Mouse (Mus musculus): ENCODE data around the gene Tubb5. TPM values are rescaled to one million over a fixed set of nuclear protein-coding genes. Genes with fewer than 3 reads are reported as not detected.

Gene Tubb5
- polyA plus RNA-seq, 1 experiment: 519 TPM

DNA sequence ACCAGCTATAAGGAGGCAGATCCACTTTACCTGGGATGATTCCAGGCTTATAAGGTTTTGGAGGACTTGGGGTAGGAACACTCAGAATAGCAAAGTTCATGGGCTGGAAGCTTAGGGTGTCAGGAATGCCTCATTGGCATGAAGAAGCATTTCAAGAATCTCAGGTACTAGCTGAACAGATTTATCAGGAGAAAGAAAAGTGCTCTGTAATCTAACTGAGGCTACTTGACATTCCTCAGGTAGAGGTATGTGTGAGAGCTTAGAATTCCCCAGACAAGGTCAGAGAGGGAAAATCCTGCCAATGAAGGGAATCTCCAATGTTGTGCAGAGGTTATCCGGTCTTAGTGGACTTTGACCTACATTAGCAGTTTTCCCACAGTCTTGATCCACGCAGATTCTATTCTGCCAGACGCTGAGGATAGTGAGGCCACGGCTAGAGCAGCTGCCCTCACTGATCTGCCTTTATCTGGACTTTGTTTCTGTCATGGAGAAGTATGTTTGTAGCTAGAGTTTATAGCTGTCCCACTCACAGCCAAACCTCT lies 34.2 kb downstream of the Tubb5 start:
- DNase-seq (ENCODE audit: extremely low spot score in 1 of 2, low spot score in 1 of 2): no peak

DNA sequence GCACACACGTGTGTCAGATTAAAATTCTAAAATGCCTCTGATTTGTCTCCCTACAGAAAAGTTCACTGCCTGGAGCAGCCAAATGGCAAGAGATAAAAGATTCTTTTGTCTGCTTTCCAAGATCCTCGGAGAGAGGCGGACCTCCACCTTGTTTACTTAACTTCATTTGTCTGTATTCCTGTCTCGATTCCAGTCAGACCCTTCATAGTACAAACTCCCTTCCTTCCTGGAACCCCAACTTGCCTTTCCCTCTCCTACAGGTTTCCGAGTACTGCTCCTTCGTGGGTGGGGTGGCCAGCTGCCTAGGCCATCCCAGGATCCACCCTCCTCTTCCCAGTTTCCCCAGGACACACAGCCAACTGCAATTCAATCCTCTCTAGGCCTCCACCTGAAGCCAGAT lies 35.1 kb downstream of the Tubb5 start:
- DNase-seq (ENCODE audit: extremely low spot score in 1 of 2, low spot score in 1 of 2): no peak

DNA sequence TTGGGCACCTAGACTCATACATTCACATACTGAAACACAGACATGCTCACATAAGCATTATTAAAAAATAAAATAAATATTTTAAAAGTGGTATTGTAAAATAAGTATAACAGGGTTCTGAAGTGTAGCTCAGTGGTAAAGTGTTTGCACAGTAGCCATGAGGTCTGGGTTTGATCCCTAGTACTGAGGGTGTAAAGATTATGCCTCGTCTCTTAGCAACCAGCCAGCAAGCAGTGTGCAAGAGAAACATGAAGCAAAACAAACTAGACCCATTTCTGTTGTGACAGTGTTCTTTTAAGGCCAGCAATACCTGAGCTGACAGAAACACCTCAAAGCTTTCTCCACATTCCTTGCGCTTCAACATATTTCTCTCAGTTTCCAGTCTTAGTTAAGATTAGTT lies 37.2 kb downstream of the Tubb5 start:
- no peak for DNase-seq (ENCODE audit: extremely low spot score in 1 of 2, low spot score in 1 of 2)

DNA sequence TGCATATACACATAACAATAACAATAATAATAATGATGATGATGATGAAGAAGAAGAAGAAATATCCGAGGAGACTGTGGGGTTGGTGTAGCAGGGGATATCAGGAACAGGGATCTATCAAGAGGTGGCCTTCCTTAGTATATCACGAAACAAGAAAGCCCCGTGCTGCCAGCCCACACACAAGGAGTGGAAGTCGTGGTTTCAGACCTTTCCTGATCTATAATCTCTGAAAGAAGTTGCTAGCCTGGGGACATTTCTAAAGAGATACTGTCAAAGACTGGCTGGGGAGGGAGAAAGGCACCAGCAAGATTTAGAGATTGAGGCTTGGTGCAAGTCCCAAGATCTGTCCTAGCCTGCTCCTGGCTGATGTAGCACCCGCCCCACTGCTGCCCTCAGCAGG lies 41.3 kb downstream of the Tubb5 start:
- DNase-seq (ENCODE audit: extremely low spot score in 1 of 2, low spot score in 1 of 2): no peak

DNA sequence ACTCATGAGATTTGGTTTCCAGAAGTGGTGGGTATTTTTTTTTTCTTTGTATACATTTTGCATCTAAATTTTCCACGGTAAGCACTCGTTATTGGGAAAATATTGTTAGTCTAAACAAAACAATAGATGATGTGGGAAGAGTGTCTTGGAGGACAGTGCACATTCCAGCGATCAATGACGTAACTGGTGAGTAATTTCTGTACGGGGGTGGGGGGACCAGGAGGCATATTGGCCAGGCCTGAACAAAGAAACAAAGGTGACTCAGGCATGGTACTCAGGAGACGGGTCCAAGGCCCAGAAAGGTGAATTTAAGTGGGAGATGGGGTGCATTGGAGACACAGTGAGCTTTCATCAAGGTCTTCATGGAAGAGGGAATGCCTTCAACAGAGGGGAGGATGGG lies 42.5 kb downstream of the Tubb5 start:
- no peak for DNase-seq (ENCODE audit: extremely low spot score in 1 of 2, low spot score in 1 of 2)

DNA sequence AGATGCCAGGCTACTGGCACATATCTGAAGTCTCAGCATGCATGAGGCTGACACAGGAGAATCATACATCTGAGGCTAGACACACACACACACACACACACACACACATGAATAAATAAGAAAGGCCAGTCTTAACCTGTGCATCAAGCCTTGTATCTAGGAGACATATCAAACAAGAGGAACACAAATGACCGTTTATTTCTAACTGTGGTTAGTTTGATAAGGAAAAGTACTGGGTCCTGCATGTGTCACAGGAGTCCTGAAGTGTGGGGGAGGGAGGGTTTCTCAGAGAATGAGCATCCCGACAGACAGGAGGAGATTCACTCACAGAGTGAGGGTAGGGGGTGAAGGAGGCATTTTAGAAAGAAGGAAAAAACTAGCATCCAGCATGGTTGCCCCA lies 43.0 kb downstream of the Tubb5 start:
- DNase-seq (ENCODE audit: extremely low spot score in 1 of 2, low spot score in 1 of 2): no peak

DNA sequence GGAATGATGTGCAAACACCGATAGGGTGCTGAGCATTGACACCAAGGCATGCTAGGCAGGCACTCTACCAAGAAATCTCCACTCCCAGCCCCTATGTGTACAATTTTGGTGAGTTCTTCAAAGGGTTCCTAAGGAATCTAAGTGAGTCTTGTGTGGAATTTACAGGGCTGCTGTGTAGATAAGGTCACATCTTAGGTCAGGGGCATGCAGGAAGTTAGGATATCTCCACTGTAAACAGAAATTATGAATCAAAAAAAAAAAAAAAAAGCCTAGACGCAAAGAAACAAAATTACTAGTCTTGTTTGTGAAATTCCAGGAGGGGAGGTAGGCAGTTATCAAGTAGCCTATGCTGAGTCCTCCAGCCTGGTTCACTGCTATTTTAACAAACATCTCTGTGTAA lies 45.3 kb downstream of the Tubb5 start:
- no peak for DNase-seq (ENCODE audit: extremely low spot score in 1 of 2, low spot score in 1 of 2)

DNA sequence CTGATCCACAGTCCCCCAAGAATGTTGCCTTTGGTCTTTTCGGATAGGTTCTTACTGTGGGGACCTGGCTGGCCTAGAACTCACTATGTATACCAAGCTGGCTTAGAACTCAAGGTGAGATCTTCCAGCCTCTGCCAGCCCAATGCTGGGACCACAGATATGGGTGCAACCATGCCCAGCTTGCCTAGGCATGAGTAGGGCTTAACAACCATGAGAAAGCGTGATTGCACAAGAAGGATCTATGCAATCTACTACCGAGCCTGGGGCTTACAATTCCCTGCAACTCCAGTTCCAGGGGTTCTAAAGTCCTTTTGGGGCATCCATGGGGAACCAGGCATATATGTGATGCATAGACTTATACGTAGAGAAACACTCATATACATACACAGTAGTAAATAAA lies 47.2 kb downstream of the Tubb5 start:
- DNase-seq (ENCODE audit: extremely low spot score in 1 of 2, low spot score in 1 of 2): no peak

DNA sequence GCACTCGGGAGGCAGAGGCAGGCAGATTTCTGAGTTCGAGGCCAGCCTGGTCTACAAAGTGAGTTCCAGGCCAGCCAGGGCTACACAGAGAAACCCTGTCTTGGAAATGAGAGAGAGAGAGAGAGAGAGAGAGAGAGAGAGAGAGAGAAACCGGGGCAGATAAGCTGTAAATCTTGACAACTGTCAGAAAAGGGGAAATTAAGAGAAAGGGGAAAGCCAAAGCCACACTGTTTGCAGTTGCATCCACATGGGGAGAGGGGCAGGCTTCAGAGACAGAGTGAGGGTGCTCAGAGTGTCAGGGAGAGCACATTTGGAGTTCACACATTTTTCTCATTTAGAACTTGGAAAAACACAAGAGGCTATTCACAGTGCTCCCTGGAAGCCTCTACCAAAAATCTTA lies 50.1 kb downstream of the Tubb5 start:
- DNase-seq (ENCODE audit: extremely low spot score in 1 of 2, low spot score in 1 of 2): no peak

DNA sequence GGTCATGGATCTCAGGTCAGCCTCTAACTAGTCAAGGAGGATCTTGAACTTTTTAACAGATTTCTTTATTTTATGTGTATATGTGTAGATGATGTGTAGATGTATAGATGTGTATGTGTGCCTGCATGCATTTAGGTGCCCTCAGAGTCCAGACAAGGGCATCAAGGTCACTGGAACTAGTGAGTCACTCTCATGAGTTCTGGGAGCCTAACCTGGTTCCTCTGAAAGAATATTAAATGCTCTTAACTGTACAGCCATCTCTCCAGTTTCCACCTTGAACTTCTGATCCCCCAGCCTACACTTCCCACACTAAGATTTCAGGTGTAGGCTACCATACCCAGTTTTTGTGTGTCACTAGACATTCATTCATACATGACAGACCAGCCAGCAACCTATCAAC lies 50.6 kb downstream of the Tubb5 start:
- no peak for DNase-seq (ENCODE audit: extremely low spot score in 1 of 2, low spot score in 1 of 2)

DNA sequence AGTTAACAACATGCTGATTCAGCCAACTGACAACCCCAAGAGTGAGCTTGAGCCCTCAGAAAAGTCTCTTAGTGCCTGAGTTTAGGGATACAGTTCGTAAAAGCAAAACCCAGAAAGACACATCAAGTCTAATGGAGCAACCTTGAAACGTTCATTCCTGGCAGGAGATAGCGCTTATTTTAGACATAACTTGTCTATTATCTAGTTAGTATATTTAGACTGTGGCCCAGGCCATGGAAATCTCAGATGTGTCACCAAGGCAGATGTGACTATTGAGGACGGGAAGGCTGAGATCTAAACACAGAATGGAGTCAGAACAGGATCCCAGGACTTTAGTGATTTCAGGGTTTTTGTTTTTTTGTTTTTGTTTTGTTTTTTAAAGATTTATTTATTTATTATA lies 53.0 kb downstream of the Tubb5 start:
- DNase-seq (ENCODE audit: extremely low spot score in 1 of 2, low spot score in 1 of 2): no peak

DNA sequence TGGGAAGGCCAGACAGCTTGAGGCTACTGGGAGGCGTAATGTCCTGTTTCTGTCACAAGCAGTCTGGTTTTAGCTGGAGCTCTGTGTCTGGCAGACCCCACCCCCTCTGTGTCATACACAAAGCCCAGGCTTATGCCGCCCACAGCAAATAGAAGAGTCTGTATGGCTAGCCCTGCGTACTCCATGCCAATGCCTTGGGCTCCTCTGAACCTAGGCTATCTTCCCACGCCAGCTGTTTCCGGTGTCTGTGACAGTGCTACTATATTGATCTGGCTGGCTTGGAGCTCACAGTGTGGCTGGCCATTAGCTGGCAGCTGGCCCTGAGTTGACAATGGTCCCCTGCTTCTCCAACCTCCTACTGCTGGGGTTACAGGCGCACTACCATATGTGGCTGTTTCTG lies 54.2 kb downstream of the Tubb5 start:
- no peak for DNase-seq (ENCODE audit: extremely low spot score in 1 of 2, low spot score in 1 of 2)

Other genes with a start within 250 kb of the Tubb5 start
- not detected in 2 replicates for gene Sfta2, start 236.8 kb downstream of the Tubb5 start, polyA plus RNA-seq (2012; rRNA removed)
- 0.06 TPM in 2 replicates for gene Gm9573, start 211.7 kb downstream of the Tubb5 start, polyA plus RNA-seq (2012; rRNA removed)
- gene Mucl3, start 194.6 kb downstream of the Tubb5 start, polyA plus RNA-seq (2012; rRNA removed): 0.08 TPM in 1 of 2 replicates, not detected in the other
- 34.1 and 36.7 TPM in 2 replicates for gene Vars2, start 170.7 kb downstream of the Tubb5 start, polyA plus RNA-seq (2012; rRNA removed)
- gene Gtf2h4, start 164.6 kb downstream of the Tubb5 start, polyA plus RNA-seq (2012; rRNA removed): 26.2 and 26.6 TPM in 2 replicates
- gene Ddr1, start 133.7 kb downstream of the Tubb5 start, polyA plus RNA-seq (2012; rRNA removed): 46.6 and 46.8 TPM in 2 replicates
- gene Ier3, start 16.6 kb downstream of the Tubb5 start, polyA plus RNA-seq (2012; rRNA removed): 11.2 and 14.5 TPM in 2 replicates
- gene Flot1, start 15.1 kb downstream of the Tubb5 start, polyA plus RNA-seq (2012; rRNA removed): 178 and 209 TPM in 2 replicates
- 9.9 and 11.0 TPM in 2 replicates for gene Mdc1, start 3.2 kb upstream of the Tubb5 start, polyA plus RNA-seq (2012; rRNA removed)
- gene Nrm, start 23.0 kb upstream of the Tubb5 start, polyA plus RNA-seq (2012; rRNA removed): 8.8 and 9.0 TPM in 2 replicates
- 12.6 and 13.0 TPM in 2 replicates for gene Ppp1r18, start 27.3 kb upstream of the Tubb5 start, polyA plus RNA-seq (2012; rRNA removed)
- gene Dhx16, start 41.5 kb upstream of the Tubb5 start, polyA plus RNA-seq (2012; rRNA removed): 42.6 and 50.6 TPM in 2 replicates
- 107 and 119 TPM in 2 replicates for gene 2310061I04Rik, start 59.1 kb upstream of the Tubb5 start, polyA plus RNA-seq (2012; rRNA removed)
- gene Atat1, start 71.8 kb upstream of the Tubb5 start, polyA plus RNA-seq (2012; rRNA removed): 103 and 109 TPM in 2 replicates
- gene Mrps18b, start 78.1 kb upstream of the Tubb5 start, polyA plus RNA-seq (2012; rRNA removed): 54.6 and 55.9 TPM in 2 replicates
- gene Ppp1r10, start 78.1 kb upstream of the Tubb5 start, polyA plus RNA-seq (2012; rRNA removed): 39.2 and 39.3 TPM in 2 replicates
- gene Abcf1, start 131.5 kb upstream of the Tubb5 start, polyA plus RNA-seq (2012; rRNA removed): 96.8 and 101 TPM in 2 replicates
- gene Gnl1, start 141.5 kb upstream of the Tubb5 start, polyA plus RNA-seq (2012; rRNA removed): 132 and 136 TPM in 2 replicates
- gene Prr3, start 141.9 kb upstream of the Tubb5 start, polyA plus RNA-seq (2012; rRNA removed): 53.1 and 53.2 TPM in 2 replicates
- 2.0 TPM in 2 replicates for gene H2-T24, start 182.3 kb upstream of the Tubb5 start, polyA plus RNA-seq (2012; rRNA removed)
- 19.8 and 22.8 TPM in 2 replicates for gene H2-T23, start 194.5 kb upstream of the Tubb5 start, polyA plus RNA-seq (2012; rRNA removed)
- 21.6 and 23.0 TPM in 2 replicates for gene H2-T22, start 204.4 kb upstream of the Tubb5 start, polyA plus RNA-seq (2012; rRNA removed)
- not detected in 2 replicates for gene Gm6034, start 204.7 kb upstream of the Tubb5 start, polyA plus RNA-seq (2012; rRNA removed)
- gene Gm11127, start 220.1 kb upstream of the Tubb5 start, polyA plus RNA-seq (2012; rRNA removed): 0.18 and 0.99 TPM in 2 replicates